Mouse (Mus musculus) forelimb bud, embryonic 11.5 days (tissue): ENCODE measurements around the gene Ncoa3.

Experiments
- DNase-seq: peaks from one replicate; pipeline ENCODE4 v3.0.0-alpha.2; 2012; ENCODE audit warnings: low read depth, low spot score

Ncoa3 gene

DNA sequence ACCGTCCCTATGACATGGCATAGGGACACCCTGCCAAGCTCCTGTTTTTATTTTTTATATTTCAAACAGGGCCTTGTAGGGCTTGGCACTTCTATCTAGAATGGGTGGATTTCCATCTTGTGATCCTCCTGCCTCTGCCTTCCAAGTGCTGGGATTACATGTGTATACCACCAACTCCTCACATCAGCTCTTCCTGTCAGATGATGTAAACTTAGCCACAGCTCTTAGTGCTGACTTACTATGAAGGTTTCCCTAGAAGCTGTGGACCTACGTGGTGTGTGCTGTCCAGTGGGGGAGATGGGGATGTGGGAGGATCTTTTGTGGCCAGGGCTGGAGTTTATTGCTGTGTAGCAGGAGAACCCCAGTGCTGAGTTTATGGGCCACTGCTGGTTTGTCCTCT is 8.9 kb downstream of the Ncoa3 start:
- no peak for DNase-seq

DNA sequence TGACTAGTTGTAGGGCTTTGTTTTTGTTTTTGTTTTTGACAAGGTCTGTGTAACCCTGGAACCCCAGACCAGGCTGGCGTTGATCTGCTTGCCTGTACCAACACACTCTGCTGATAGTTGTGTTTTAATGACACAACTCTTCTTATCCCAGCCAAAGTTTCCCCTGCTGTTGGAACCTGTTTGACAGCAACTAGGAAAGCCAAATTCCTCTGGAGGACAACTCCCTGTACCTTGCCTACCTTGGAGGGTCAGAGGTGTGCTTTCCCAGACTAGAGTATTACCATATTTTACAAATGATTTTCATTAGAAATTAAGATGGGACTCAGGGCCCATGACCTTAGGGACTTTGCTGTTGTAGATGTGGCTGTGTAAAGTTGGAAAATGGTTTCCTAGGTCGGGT is 9.3 kb downstream of the Ncoa3 start:
- no peak for DNase-seq

GRCm38 (mm10) chr2:166002429-166002828 is 10.0 kb downstream of the Ncoa3 start:
- DNase-seq: no peak

- no peak for DNase-seq
Measured at GRCm38 (mm10) chr2:166003004-166003403, 10.6 kb downstream of the Ncoa3 start.

- no peak for DNase-seq
Measured at GRCm38 (mm10) chr2:166007046-166007445, 14.6 kb downstream of the Ncoa3 start.

- no peak for DNase-seq
Measured at GRCm38 (mm10) chr2:166008558-166009392, 16.3 kb downstream of the Ncoa3 start.

DNA sequence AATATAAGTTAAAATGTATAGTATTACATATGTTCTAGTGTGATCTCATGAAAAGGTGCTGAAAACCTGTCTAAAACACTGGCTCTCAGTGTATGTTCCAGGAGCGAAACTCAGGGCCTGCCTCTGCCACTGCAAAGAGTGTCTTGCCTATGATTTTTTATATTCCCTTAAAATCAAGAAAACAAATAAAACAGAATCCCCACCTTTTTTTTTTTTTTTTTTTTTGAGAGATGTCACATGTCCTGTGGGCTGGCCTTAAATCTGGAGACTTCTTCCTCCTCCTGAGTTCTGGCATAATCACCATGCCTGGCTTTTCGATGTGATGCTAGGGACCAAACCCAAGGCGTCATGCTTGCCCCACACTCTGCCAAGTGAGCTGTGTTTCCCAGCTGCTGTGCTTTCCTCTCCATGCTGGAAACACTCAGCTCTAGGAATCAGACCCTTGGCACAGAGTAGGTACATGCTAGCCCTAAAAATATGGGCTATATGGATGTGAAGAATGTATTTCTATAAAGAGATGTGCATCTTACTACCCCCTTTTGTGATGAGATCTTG is 17.0 kb downstream of the Ncoa3 start:
- DNase-seq: no peak

DNA sequence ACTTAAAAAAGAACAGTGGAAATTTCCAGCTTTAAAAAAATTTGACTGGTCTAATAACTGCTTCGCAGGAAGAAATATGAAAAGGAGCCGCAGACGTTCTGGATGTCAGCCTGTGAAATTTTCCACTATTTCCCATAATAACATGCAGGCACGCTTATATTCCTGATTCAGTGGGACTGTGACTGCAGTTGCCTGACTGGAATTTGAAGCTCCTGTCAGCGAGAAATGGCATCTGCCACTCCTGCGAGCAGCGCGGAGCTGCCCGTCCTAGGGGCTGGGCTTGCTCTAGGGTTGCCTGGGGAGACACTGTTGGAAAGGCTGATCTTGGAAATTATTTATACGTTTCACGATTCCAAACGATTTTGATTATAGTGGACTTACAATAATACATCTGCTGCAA is 17.9 kb downstream of the Ncoa3 start:
- no peak for DNase-seq

- no peak for DNase-seq
Measured at GRCm38 (mm10) chr2:166011422-166011821, 19.0 kb downstream of the Ncoa3 start.

DNA sequence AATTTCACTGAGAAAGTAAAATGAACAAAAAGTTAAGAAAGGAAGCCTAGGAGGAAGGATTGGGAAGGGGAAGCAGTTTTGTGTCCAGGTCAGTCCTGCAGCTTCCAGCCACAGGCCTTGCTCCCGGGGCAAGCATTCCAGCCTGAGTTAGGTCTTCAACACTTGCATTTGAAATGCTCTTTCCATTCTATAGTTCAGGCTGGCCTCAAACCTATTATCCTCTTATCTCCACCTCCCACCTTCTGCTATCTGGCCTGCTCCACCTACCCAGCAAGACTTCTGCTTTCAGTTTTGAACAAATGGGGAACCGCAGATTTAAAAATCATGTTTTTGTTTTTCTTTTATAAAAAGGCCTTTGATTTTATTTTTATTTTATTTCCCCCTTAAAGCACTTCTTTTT is 19.7 kb downstream of the Ncoa3 start:
- DNase-seq: no peak

GRCm38 (mm10) chr2:166018769-166019168 is 26.3 kb downstream of the Ncoa3 start:
- DNase-seq: no peak

GRCm38 (mm10) chr2:166020026-166020425 is 27.6 kb downstream of the Ncoa3 start:
- DNase-seq: no peak

GRCm38 (mm10) chr2:166021073-166021610 is 28.7 kb downstream of the Ncoa3 start:
- DNase-seq: no peak

- DNase-seq: no peak
Measured at GRCm38 (mm10) chr2:166021642-166022041, 29.2 kb downstream of the Ncoa3 start.

DNA sequence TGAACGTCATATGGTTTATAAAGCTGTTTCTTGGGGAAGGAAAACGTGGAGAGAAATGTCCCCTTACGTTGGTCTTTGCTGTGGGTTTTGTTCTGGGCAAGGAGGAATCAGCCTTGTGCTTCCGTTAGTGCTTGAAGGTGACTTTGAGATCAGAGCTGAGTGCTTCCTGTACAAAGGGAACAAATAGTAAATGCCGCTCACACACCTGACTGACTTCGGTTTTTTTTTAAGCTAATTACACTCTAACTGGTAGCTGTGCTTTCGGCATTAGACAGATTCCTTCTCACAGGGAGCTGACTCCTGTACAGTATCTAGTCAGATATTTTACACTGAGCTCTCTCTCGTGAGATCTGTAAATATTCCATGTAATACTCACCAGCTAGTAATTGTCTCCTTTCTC is 29.9 kb downstream of the Ncoa3 start:
- no peak for DNase-seq

- DNase-seq: no peak
Measured at GRCm38 (mm10) chr2:166024079-166024478, 31.6 kb downstream of the Ncoa3 start.

GRCm38 (mm10) chr2:166024621-166025020 is 32.2 kb downstream of the Ncoa3 start:
- no peak for DNase-seq

DNA sequence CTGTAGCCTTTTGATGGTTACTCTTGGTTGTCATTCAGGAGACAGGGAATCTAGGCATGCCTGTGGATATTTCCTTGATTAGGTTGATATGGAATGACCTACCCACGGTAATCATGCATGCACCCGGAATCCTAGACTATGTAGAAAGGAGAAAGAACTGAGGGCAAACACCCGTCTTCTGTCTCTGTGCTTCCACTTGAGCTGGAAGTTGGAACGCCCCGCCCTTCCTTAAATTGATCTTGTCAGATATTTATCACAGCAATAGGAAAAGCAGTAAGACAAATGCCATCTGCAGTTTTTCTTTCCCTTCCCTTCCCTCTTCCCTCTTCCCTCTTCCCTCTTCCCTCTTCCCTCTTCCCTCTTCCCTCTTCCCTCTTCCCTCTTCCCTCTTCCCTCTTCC is 33.5 kb downstream of the Ncoa3 start:
- DNase-seq: no peak

DNA sequence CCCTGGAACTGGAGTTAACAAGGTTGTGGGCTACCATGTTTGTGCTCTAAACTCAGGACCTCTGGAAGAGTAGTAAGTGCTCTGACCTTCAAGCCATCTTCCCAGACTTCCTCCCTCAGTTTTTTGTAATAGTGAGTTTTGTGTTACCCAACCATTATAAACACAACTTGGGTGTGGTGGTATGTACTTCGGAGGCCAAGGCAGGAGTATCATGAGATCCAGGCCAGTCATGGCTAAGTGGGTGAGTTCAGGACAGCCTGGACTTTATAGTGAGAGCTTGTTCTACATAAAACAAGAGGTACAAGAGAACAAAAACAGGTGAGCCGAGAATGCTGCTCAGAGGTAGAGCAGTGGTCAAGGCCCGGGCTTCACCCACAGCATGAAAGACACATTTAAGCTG is 35.4 kb downstream of the Ncoa3 start:
- DNase-seq: no peak

DNA sequence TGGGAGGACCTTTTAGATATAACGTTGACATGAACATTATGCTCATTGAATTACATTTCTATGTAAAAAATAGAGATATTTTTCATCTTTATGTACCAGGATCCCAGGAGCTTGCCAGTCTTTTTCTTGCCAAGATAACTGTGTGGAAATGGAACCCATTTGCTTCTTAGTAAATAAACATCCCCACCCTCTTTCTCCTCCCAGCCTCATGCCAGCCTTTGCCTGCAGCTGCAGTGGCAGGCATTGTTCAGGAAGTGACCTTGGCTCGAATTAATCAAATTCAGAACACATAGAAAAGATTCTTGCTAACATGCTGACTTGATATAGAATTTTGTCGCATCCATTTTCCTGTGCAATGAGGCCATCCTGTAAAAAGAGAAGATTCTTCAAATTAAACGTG is 36.8 kb downstream of the Ncoa3 start:
- no peak for DNase-seq

- DNase-seq: no peak
Measured at GRCm38 (mm10) chr2:166030256-166030995, 38.0 kb downstream of the Ncoa3 start.

GRCm38 (mm10) chr2:166031120-166031929 is 38.9 kb downstream of the Ncoa3 start:
- peak; percentile 92 for DNase-seq
